Mouse (Mus musculus): ENCODE measurements around the gene Eloa. TPM values are rescaled to one million over a fixed set of nuclear protein-coding genes. Genes with fewer than 3 reads are reported as not detected.

Eloa gene
- total and polyA plus RNA-seq, 3 experiments: 11.0 to 35.5 (median 31.1) TPM

GRCm38 (mm10) chr4:136010586-136010985 lies 11.0 kb downstream of the Eloa start:
- DNase-seq: no peak
- Histone ChIP-seq H3K79me2 (replicated peaks; ENCODE audit: control insufficient read depth, insufficient read depth, low read length) (0 out of 2 replicates have a peak, but pooled peaks cover 1% of the 10 kb centered on the region), H3K27ac (no peak overlapping the region), H3K36me3 (ENCODE audit: control insufficient read depth, insufficient read depth, low read length) (peaks cover 5% of the 10 kb centered on the region), H3K4me3 (no peak overlapping the region), H3K27me3 (ENCODE audit: control insufficient read depth, insufficient read depth, low read length) (no peaks in the 10 kb centered on the region), H3K4me1 (ENCODE audit: control insufficient read depth, insufficient read depth, low read length) (no peaks in the 10 kb centered on the region), H3K9ac (ENCODE audit: low read depth, low read length) (no peak overlapping the region)
- WGBS: 81% methylated on average over 4 of the region's 4 CpGs
- intact Hi-C loops (cut with DNase I): no loop called here
- no peak for TF ChIP-seq EP300 (IDR thresholded peaks at IDR 0.05; ENCODE audit: insufficient read depth, low read depth, low read length)
- no peak for TF ChIP-seq POLR2A (IDR thresholded peaks at IDR 0.05; ENCODE audit: insufficient read depth, low read depth, low read length)
- TF ChIP-seq CTCF (IDR thresholded peaks at IDR 0.05): peak; percentile 2; the same call in 1 of the 2 replicates

DNA sequence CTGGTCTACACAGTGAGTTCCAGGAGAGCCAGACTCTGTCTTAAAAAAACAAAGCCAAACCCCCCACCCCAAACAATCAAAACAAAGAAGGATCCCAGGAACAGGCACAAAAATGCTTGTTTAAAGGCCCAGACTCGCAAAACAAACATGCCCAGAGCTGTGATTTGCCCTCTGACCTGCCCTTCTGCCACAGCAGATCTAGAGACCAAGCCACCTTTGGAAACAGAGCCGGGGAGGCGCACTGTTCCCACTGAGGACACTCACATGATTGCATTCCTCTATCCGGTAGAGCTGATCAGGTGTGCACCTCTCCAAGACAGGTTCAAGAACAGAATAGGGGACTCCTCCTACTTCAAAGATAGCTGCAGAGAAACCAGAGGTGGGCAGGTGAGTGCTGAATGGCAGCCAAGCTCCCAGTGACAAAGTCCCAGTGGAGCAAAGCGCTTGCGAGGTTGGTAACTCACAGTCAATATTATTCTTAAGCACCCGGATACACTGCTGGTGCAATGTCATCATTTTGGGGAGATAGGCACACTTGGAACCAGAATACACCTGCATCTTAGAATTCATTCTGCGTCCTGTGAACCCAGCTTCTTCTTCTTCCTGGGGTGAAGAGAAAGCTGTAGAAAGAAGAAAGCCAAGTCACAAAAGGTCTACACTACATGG lies 12.6 kb downstream of the Eloa start:
- no peaks in the 10 kb centered on the region; the same call in 1 of the 2 replicates for H3K4me1 ChIP-seq (ENCODE audit: control insufficient read depth, insufficient read depth, low read length)
- no peak for DNase-seq
- TF ChIP-seq EP300 (IDR thresholded peaks at IDR 0.05; ENCODE audit: insufficient read depth, low read depth, low read length) (no peak), POLR2A (IDR thresholded peaks at IDR 0.05; ENCODE audit: insufficient read depth, low read depth, low read length) (no peak)
- H3K9ac ChIP-seq (ENCODE audit: low read depth, low read length): no peak overlapping the region
- H3K27ac ChIP-seq: no peak overlapping the region
- no peaks in the 10 kb centered on the region for H3K27me3 ChIP-seq (ENCODE audit: control insufficient read depth, insufficient read depth, low read length)
- WGBS: 95% methylated on average over 8 of the region's 8 CpGs
- no peak overlapping the region for H3K4me3 ChIP-seq
- H3K36me3 ChIP-seq (ENCODE audit: control insufficient read depth, insufficient read depth, low read length): peaks cover 8% of the 10 kb centered on the region
- H3K79me2 ChIP-seq (replicated peaks; ENCODE audit: control insufficient read depth, insufficient read depth, low read length): no peaks in the 10 kb centered on the region
- intact Hi-C loops (cut with DNase I): no loop called here

DNA sequence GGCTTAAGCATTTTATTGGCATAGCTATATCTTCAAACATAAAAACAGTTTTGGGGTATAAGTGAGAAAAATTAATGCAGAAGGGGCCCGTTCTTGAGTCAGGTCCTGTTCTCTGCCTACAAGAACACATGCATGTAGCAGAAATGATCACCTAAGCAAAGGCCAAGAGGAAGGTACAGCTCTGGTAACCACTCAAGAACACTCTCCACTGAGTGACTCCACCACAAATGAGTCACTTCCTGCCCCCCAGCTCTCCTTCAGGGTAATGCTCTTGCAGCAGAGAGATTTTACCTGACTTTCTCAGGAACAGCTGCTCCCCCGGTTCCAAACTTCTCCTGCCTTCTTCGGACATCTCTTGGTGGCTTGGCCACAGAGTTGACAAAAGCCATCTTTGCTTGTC lies 14.7 kb downstream of the Eloa start:
- intact Hi-C loops (cut with DNase I): no loop called here
- DNase-seq: no peak
- H3K4me1 ChIP-seq (ENCODE audit: control insufficient read depth, insufficient read depth, low read length): no peaks in the 10 kb centered on the region; the same call in 1 of the 2 replicates
- no peak overlapping the region for H3K9ac ChIP-seq (ENCODE audit: low read depth, low read length)
- no peak overlapping the region for H3K4me3 ChIP-seq
- 73% methylated on average over 3 of the region's 3 CpGs for WGBS
- peaks cover 6% of the 10 kb centered on the region for H3K36me3 ChIP-seq (ENCODE audit: control insufficient read depth, insufficient read depth, low read length)
- no peak overlapping the region for H3K27ac ChIP-seq
- H3K27me3 ChIP-seq (ENCODE audit: control insufficient read depth, insufficient read depth, low read length): no peaks in the 10 kb centered on the region
- H3K79me2 ChIP-seq (replicated peaks; ENCODE audit: control insufficient read depth, insufficient read depth, low read length): no peaks in the 10 kb centered on the region
- no peak for TF ChIP-seq CTCF (IDR thresholded peaks at IDR 0.05)
- TF ChIP-seq POLR2A (IDR thresholded peaks at IDR 0.05; ENCODE audit: insufficient read depth, low read depth, low read length): no peak
- TF ChIP-seq EP300 (IDR thresholded peaks at IDR 0.05; ENCODE audit: insufficient read depth, low read depth, low read length): no peak

DNA sequence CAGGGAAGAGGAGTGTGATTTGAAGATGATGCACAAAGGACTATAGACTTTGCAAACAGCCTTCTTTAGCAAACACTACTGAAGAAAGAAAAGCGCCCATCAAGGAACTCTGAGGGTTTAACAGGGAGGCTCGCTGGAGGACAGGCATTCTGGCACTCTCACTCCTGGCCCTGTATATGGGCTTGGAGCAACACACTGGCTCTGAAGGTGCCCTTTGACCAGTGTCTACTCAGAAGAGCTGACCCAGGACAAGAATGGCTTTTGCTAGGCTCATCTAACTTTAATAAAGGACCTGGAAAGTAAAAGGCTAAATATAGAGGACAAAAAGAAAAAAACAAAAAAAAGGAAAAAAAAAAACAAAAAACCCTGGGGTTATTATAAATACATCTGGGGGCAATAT lies 16.6 kb downstream of the Eloa start:
- 76% methylated on average over 2 of the region's 2 CpGs for WGBS
- Histone ChIP-seq H3K4me3 (no peak overlapping the region), H3K9ac (ENCODE audit: low read depth, low read length) (no peak overlapping the region), H3K79me2 (replicated peaks; ENCODE audit: control insufficient read depth, insufficient read depth, low read length) (no peaks in the 10 kb centered on the region), H3K4me1 (ENCODE audit: control insufficient read depth, insufficient read depth, low read length) (no peaks in the 10 kb centered on the region; the same call in 1 of the 2 replicates), H3K36me3 (ENCODE audit: control insufficient read depth, insufficient read depth, low read length) (peaks cover 3% of the 10 kb centered on the region), H3K27ac (no peak overlapping the region), H3K27me3 (ENCODE audit: control insufficient read depth, insufficient read depth, low read length) (no peaks in the 10 kb centered on the region)
- intact Hi-C loops (cut with DNase I): no loop called here
- no peak for TF ChIP-seq CTCF (IDR thresholded peaks at IDR 0.05)
- no peak for TF ChIP-seq EP300 (IDR thresholded peaks at IDR 0.05; ENCODE audit: insufficient read depth, low read depth, low read length)
- no peak for TF ChIP-seq POLR2A (IDR thresholded peaks at IDR 0.05; ENCODE audit: insufficient read depth, low read depth, low read length)
- no peak for DNase-seq

DNA sequence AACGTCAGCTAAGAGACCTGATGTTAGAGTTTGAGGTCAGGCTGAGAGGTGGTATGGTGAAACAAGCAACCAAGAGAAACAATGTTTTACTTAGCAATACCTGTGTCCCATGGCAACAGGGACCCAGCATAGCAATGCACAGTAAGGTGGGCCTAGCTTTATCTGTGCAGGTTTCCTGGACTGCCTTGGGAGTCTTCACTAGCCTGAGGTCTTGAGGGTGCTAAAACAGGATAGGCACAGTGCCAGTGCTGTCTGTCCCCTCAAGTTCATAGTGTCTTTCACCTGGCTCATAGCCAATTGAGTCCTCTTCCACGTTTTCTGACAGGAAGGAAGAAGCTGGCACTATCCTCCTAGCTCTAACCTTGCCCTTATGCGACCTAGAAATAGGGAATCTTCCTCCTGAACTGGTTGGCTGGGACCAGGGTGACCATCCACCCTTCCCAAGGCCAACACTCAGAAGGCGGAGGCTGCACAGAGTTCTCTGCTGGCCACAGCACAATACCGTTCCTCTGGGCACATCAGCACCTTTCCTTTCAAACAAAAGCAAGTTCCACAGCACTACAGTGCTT lies 17.4 kb downstream of the Eloa start:
- TF ChIP-seq EP300 (IDR thresholded peaks at IDR 0.05; ENCODE audit: insufficient read depth, low read depth, low read length): no peak
- no peak for TF ChIP-seq POLR2A (IDR thresholded peaks at IDR 0.05; ENCODE audit: insufficient read depth, low read depth, low read length)
- Histone ChIP-seq H3K36me3 (ENCODE audit: control insufficient read depth, insufficient read depth, low read length) (peaks cover 3% of the 10 kb centered on the region), H3K4me3 (no peak overlapping the region)

GRCm38 (mm10) chr4:135995118-135995517 lies 26.4 kb downstream of the Eloa start:
- H3K27me3 ChIP-seq (ENCODE audit: control insufficient read depth, insufficient read depth, low read length): no peaks in the 10 kb centered on the region
- no peak for DNase-seq
- intact Hi-C loops (cut with DNase I): no loop called here
- H3K36me3 ChIP-seq (ENCODE audit: control insufficient read depth, insufficient read depth, low read length): no peaks in the 10 kb centered on the region
- no peaks in the 10 kb centered on the region for H3K79me2 ChIP-seq (replicated peaks; ENCODE audit: control insufficient read depth, insufficient read depth, low read length)
- H3K9ac ChIP-seq (ENCODE audit: low read depth, low read length): no peak overlapping the region
- H3K27ac ChIP-seq: no peak overlapping the region
- no peak overlapping the region for H3K4me3 ChIP-seq
- H3K4me1 ChIP-seq (ENCODE audit: control insufficient read depth, insufficient read depth, low read length): no peaks in the 10 kb centered on the region
- WGBS: 82% methylated on average over 4 of the region's 4 CpGs
- TF ChIP-seq EP300 (IDR thresholded peaks at IDR 0.05; ENCODE audit: insufficient read depth, low read depth, low read length) (no peak), POLR2A (IDR thresholded peaks at IDR 0.05; ENCODE audit: insufficient read depth, low read depth, low read length) (no peak), CTCF (IDR thresholded peaks at IDR 0.05) (no peak)

More for the DNA sequence above, 17.4 kb downstream of the Eloa start:
- no peaks in the 10 kb centered on the region for H3K79me2 ChIP-seq (replicated peaks; ENCODE audit: control insufficient read depth, insufficient read depth, low read length)
- H3K4me1 ChIP-seq (ENCODE audit: control insufficient read depth, insufficient read depth, low read length): no peaks in the 10 kb centered on the region; the same call in 1 of the 2 replicates
- intact Hi-C loops (cut with DNase I): no loop called here
- H3K27ac ChIP-seq: no peak overlapping the region
- no peaks in the 10 kb centered on the region for H3K27me3 ChIP-seq (ENCODE audit: control insufficient read depth, insufficient read depth, low read length)
- DNase-seq: no peak
- H3K9ac ChIP-seq (ENCODE audit: low read depth, low read length): no peak overlapping the region
- WGBS: 64% methylated on average over 5 of the region's 5 CpGs

All from heart, adult 2 months (tissue).